Mouse (Mus musculus): ENCODE measurements around the gene Zbp1. TPM values are rescaled to one million over a fixed set of nuclear protein-coding genes. Genes with fewer than 3 reads are reported as not detected.
A peak's percentile ranks its signal among the peaks of the same experiment; 100 is the strongest.

Zbp1 gene
- polyA plus RNA-seq, 1 experiment from 2014 or later, result 14.0 TPM

GRCm38 (mm10) chr2:173170715-173171114, 48.0 kb downstream of the Zbp1 start:
- no peaks in the 10 kb centered on the region for H3K36me3 ChIP-seq (ENCODE audit: control insufficient read depth, insufficient read depth)
- H3K27me3 ChIP-seq (replicated peaks; ENCODE audit: control insufficient read depth, insufficient read depth, low read length), result no peaks in the 10 kb centered on the region
- 68% methylated on average over 2 of the region's 2 CpGs for WGBS
- peak; percentile 32; the same call in 1 of the 2 replicates for ATAC-seq
- no peak overlapping the region for H3K4me2 ChIP-seq (replicated peaks; ENCODE audit: low read depth)
- no peak overlapping the region for H3K4me3 ChIP-seq (ENCODE audit: low read depth, low read length)
- no peaks in the 10 kb centered on the region for H3K9me3 ChIP-seq (ENCODE audit: control insufficient read depth)
- peak; percentile 76 for TF ChIP-seq CTCF (IDR thresholded peaks at IDR 0.05; ENCODE audit: low read depth)
- H3K9ac ChIP-seq (ENCODE audit: low read depth, low read length), result no peak overlapping the region
- H3K27ac ChIP-seq (ENCODE audit: low read depth, low read length), result peak overlapping the region; percentile 81
- peaks cover 13% of the 10 kb centered on the region; the same call in 1 of the 2 replicates for H3K4me1 ChIP-seq (replicated peaks; ENCODE audit: control insufficient read depth, insufficient read depth, low read length)

GRCm38 (mm10) chr2:173170081-173170480, 48.6 kb downstream of the Zbp1 start:
- Histone ChIP-seq H3K27ac (ENCODE audit: low read depth, low read length) (peak overlapping the region; percentile 81), H3K36me3 (ENCODE audit: control insufficient read depth, insufficient read depth) (no peaks in the 10 kb centered on the region), H3K27me3 (replicated peaks; ENCODE audit: control insufficient read depth, insufficient read depth, low read length) (no peaks in the 10 kb centered on the region), H3K4me3 (ENCODE audit: low read depth, low read length) (no peak overlapping the region), H3K4me2 (replicated peaks; ENCODE audit: low read depth) (no peak overlapping the region), H3K9me3 (ENCODE audit: control insufficient read depth) (no peaks in the 10 kb centered on the region), H3K9ac (ENCODE audit: low read depth, low read length) (no peak overlapping the region), H3K4me1 (replicated peaks; ENCODE audit: control insufficient read depth, insufficient read depth, low read length) (peaks cover 13% of the 10 kb centered on the region; the same call in 1 of the 2 replicates)
- peak; percentile 65 for ATAC-seq
- no peak for TF ChIP-seq CTCF (IDR thresholded peaks at IDR 0.05; ENCODE audit: low read depth)
- 35% methylated on average over 2 of the region's 2 CpGs for WGBS

- H3K4me1 ChIP-seq (replicated peaks; ENCODE audit: control insufficient read depth, insufficient read depth, low read length), result peaks cover 13% of the 10 kb centered on the region; the same call in 1 of the 2 replicates
- no peak overlapping the region for H3K4me2 ChIP-seq (replicated peaks; ENCODE audit: low read depth)
- H3K27me3 ChIP-seq (replicated peaks; ENCODE audit: control insufficient read depth, insufficient read depth, low read length), result no peaks in the 10 kb centered on the region
- no peak for TF ChIP-seq CTCF (IDR thresholded peaks at IDR 0.05; ENCODE audit: low read depth)
- ATAC-seq, result no peak
- H3K27ac ChIP-seq (ENCODE audit: low read depth, low read length), result no peak overlapping the region
- H3K36me3 ChIP-seq (ENCODE audit: control insufficient read depth, insufficient read depth), result no peaks in the 10 kb centered on the region
- no peak overlapping the region for H3K9ac ChIP-seq (ENCODE audit: low read depth, low read length)
- 60% methylated on average over 5 of the region's 5 CpGs for WGBS
- no peaks in the 10 kb centered on the region for H3K9me3 ChIP-seq (ENCODE audit: control insufficient read depth)
- no peak overlapping the region for H3K4me3 ChIP-seq (ENCODE audit: low read depth, low read length)
Measured at GRCm38 (mm10) chr2:173168411-173168851, 50.3 kb downstream of the Zbp1 start.

- no peak overlapping the region for H3K27ac ChIP-seq (ENCODE audit: low read depth, low read length)
- no peaks in the 10 kb centered on the region for H3K9me3 ChIP-seq (ENCODE audit: control insufficient read depth)
- WGBS, result 87% methylated on average over 10 of the region's 10 CpGs
- H3K4me2 ChIP-seq (replicated peaks; ENCODE audit: low read depth), result no peak overlapping the region
- H3K27me3 ChIP-seq (replicated peaks; ENCODE audit: control insufficient read depth, insufficient read depth, low read length), result no peaks in the 10 kb centered on the region
- no peaks in the 10 kb centered on the region for H3K36me3 ChIP-seq (ENCODE audit: control insufficient read depth, insufficient read depth)
- no peak for ATAC-seq
- no peak overlapping the region for H3K4me3 ChIP-seq (ENCODE audit: low read depth, low read length)
- H3K9ac ChIP-seq (ENCODE audit: low read depth, low read length), result no peak overlapping the region
- 0 out of 2 replicates have a peak, but pooled peaks cover 2% of the 10 kb centered on the region for H3K4me1 ChIP-seq (replicated peaks; ENCODE audit: control insufficient read depth, insufficient read depth, low read length)
- TF ChIP-seq CTCF (IDR thresholded peaks at IDR 0.05; ENCODE audit: low read depth), result no peak
Measured at GRCm38 (mm10) chr2:173165357-173165756, 53.4 kb downstream of the Zbp1 start.

GRCm38 (mm10) chr2:173164946-173165345, 53.8 kb downstream of the Zbp1 start:
- no peak for ATAC-seq
- no peaks in the 10 kb centered on the region for H3K36me3 ChIP-seq (ENCODE audit: control insufficient read depth, insufficient read depth)
- H3K4me3 ChIP-seq (ENCODE audit: low read depth, low read length), result no peak overlapping the region
- H3K9ac ChIP-seq (ENCODE audit: low read depth, low read length), result no peak overlapping the region
- no peak overlapping the region for H3K27ac ChIP-seq (ENCODE audit: low read depth, low read length)
- H3K4me2 ChIP-seq (replicated peaks; ENCODE audit: low read depth), result no peak overlapping the region
- H3K9me3 ChIP-seq (ENCODE audit: control insufficient read depth), result no peaks in the 10 kb centered on the region
- no peak for TF ChIP-seq CTCF (IDR thresholded peaks at IDR 0.05; ENCODE audit: low read depth)
- WGBS, result 89% methylated on average over 10 of the region's 10 CpGs
- H3K4me1 ChIP-seq (replicated peaks; ENCODE audit: control insufficient read depth, insufficient read depth, low read length), result 0 out of 2 replicates have a peak, but pooled peaks cover 2% of the 10 kb centered on the region
- H3K27me3 ChIP-seq (replicated peaks; ENCODE audit: control insufficient read depth, insufficient read depth, low read length), result no peaks in the 10 kb centered on the region

- Histone ChIP-seq H3K36me3 (ENCODE audit: control insufficient read depth, insufficient read depth) (no peaks in the 10 kb centered on the region), H3K27ac (ENCODE audit: low read depth, low read length) (no peak overlapping the region), H3K4me2 (replicated peaks; ENCODE audit: low read depth) (no peak overlapping the region), H3K9ac (ENCODE audit: low read depth, low read length) (no peak overlapping the region), H3K9me3 (ENCODE audit: control insufficient read depth) (no peaks in the 10 kb centered on the region), H3K4me3 (ENCODE audit: low read depth, low read length) (no peak overlapping the region), H3K27me3 (replicated peaks; ENCODE audit: control insufficient read depth, insufficient read depth, low read length) (no peaks in the 10 kb centered on the region), H3K4me1 (replicated peaks; ENCODE audit: control insufficient read depth, insufficient read depth, low read length) (0 out of 2 replicates have a peak, but pooled peaks cover 2% of the 10 kb centered on the region)
- peak; percentile 82 for TF ChIP-seq CTCF (IDR thresholded peaks at IDR 0.05; ENCODE audit: low read depth)
- 56% methylated on average over 2 of the region's 2 CpGs for WGBS
- no peak for ATAC-seq
Measured at GRCm38 (mm10) chr2:173164358-173164757, 54.4 kb downstream of the Zbp1 start.

Data from intestine, postnatal 0 days (tissue).